10 mouse cellular contexts compared by ENCODE assay signal in the genomic region with DNA sequence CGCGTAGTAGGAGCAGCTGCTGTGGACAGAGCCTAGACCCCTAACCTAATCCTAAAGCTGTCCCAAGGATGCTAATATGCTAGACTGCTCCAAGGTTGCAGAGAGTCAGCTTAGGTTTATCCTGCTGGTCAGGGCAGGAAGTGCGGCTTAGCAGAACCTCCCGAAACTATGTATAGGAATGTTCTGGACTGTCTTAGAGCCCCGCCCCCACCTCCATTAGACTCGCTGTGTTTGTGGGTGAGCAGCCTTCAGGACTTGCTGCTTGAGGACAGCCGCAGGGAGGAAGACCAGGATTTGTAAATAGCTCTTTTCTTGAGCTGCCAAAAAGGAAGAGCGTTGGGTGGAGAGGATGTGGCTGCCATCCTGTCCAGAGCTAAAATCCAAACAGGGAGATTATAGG. TPM values are rescaled to one million over a fixed set of nuclear protein-coding genes. Genes with fewer than 3 reads are reported as not detected.
DNase-seq lines count a peak whose midpoint lies in the region; ATAC-seq and TF ChIP-seq lines count a peak whose summit lies in the region.
"Had no signal": no experiment of that assay in that cellular context is flagged by ENCODE, and none has a peak within 500 bp of the region (broad histone marks: within the 10 kb centered on the region; RNA-seq: fewer than 3 reads in every experiment).

No protein-coding gene starts in this region.

- peak; percentile 42 for TF ChIP-seq CTCF in E14TG2a.4 (conservative IDR thresholded peaks at IDR 0.05; ENCODE audit: low read length)

- WGBS in heart, embryonic 13.5 days: 67% methylated on average over 8 of the region's 8 CpGs
- 82% methylated on average over 8 of the region's 8 CpGs for WGBS in forebrain, embryonic 10.5 days

- no peak overlapping the region for H3K4me2 ChIP-seq in heart, embryonic 13.5 days

- H3K9ac ChIP-seq in heart, embryonic 13.5 days: no peak overlapping the region

- peak overlapping the region; percentile 62 for H3K27ac ChIP-seq in heart, embryonic 13.5 days (replicated peaks)
- H3K27ac ChIP-seq in forebrain, embryonic 10.5 days: no peak overlapping the region

- H3K27me3 ChIP-seq in E14TG2a.4 (ENCODE audit: insufficient read depth, low read length): no peaks in the 10 kb centered on the region
- no peaks in the 10 kb centered on the region for H3K27me3 ChIP-seq in heart, embryonic 13.5 days (replicated peaks)
- no peaks in the 10 kb centered on the region for H3K27me3 ChIP-seq in forebrain, embryonic 10.5 days (ENCODE audit: poor library complexity, severe bottlenecking)

- H3K36me3 ChIP-seq in E14TG2a.4 (ENCODE audit: insufficient read depth, low read length): peaks cover 3% of the 10 kb centered on the region; the same call in 1 of the 2 replicates
- no peaks in the 10 kb centered on the region for H3K36me3 ChIP-seq in heart, embryonic 13.5 days
- H3K36me3 ChIP-seq in forebrain, embryonic 10.5 days (replicated peaks): no peaks in the 10 kb centered on the region

- H3K4me1 ChIP-seq in E14TG2a.4 (replicated peaks; ENCODE audit: low read depth, low read length): peaks cover 77% of the 10 kb centered on the region
- peaks cover 78% of the 10 kb centered on the region for H3K4me1 ChIP-seq in heart, embryonic 13.5 days
- H3K4me1 ChIP-seq in forebrain, embryonic 10.5 days: peaks cover 21% of the 10 kb centered on the region

- H3K4me3 ChIP-seq in E14TG2a.4 (replicated peaks; ENCODE audit: low read length): no peak overlapping the region
- no peak overlapping the region for H3K4me3 ChIP-seq in heart, embryonic 13.5 days
- H3K4me3 ChIP-seq in forebrain, embryonic 10.5 days: no peak overlapping the region
- H3K4me3 ChIP-seq: erythroblast, embryonic 14.5 days; myocyte had no signal

- no peaks in the 10 kb centered on the region for H3K9me3 ChIP-seq in E14TG2a.4 (ENCODE audit: low read length)
- H3K9me3 ChIP-seq in heart, embryonic 13.5 days: no peaks in the 10 kb centered on the region
- no peaks in the 10 kb centered on the region for H3K9me3 ChIP-seq in forebrain, embryonic 10.5 days

- no peak for ATAC-seq in heart, embryonic 13.5 days (ENCODE audit: extremely low read depth, insufficient number of reproducible peaks, low FRiP score, low TSS enrichment)

- peak; percentile 36 to 54 for DNase-seq in adrenal gland, postnatal 36 days
- no peak for DNase-seq in adrenal gland, postnatal 4 days (ENCODE audit: low spot score in 2 of 2)
- peak; percentile 66 to 83 for DNase-seq in lung, adult 18-20 months
- no peak for DNase-seq in cerebellum, postnatal 25 days
- no peak for DNase-seq in forebrain, embryonic 10.5 days (ENCODE audit: extremely low spot score, low spot score)
- no peak for DNase-seq in cerebellum, adult 11 months

RNA-seq across cellular contexts. Expression of a gene that starts 59.7 kb away (rescaled TPM):
- total RNA-seq in adrenal gland, postnatal 36 days (2021): 10 to 100 TPM; 29.5 to 31.4 TPM
- total RNA-seq in adrenal gland, postnatal 4 days (2021): 10 to 100 TPM; 39.5 to 43.6 TPM
- polyA plus RNA-seq in heart, embryonic 13.5 days (2015; fragmentation: Nextera tagmentation; extraction: Ambion mirVana): 44.1 and 46.1 TPM in 2 replicates
- 91.4 and 92.6 TPM in 2 replicates for polyA plus RNA-seq in forebrain, embryonic 10.5 days (2016; fragmentation: Nextera tagmentation; extraction: Ambion mirVana)

Comparison
In these comparisons a context has a peak if more than half of its experiments do, and no peak if none do; other contexts are left out.
1. DNase-seq: peak in adrenal gland, postnatal 36 days (2 of 2) and lung, adult 18-20 months (2 of 2); none in adrenal gland, postnatal 4 days (0 of 2), cerebellum, postnatal 25 days (0 of 2), forebrain, embryonic 10.5 days (single experiment) and cerebellum, adult 11 months (single experiment).